Mouse (Mus musculus) thymus, adult 2 months (tissue): ENCODE data around the gene Runx2. TPM values are rescaled to one million over a fixed set of nuclear protein-coding genes. Genes with fewer than 3 reads are reported as not detected.

ENCODE experiments used
- DNase-seq: peaks from one replicate; pipeline ENCODE4 v3.0.0; 2021
- H3K27ac ChIP-seq: fragments of 200-500 bp; 2 replicates; pipeline ENCODE4 v1.5.1; 2012; ENCODE audit warnings: low read length, control low read depth; ENCODE audit not compliant: control insufficient read depth, insufficient read depth
- H3K27me3 ChIP-seq: fragments of 200-500 bp; 2 replicates; pipeline ENCODE4 v1.6.1; 2012; ENCODE audit warnings: mild to moderate bottlenecking, low read length, moderate library complexity, mixed read lengths; ENCODE audit not compliant: control insufficient read depth, insufficient read depth
- H3K36me3 ChIP-seq: fragments of 200-500 bp; 2 replicates; pipeline ENCODE4 v1.6.1; 2012; ENCODE audit warnings: mild to moderate bottlenecking, low read length, moderate library complexity; ENCODE audit not compliant: control insufficient read depth, insufficient read depth
- H3K4me1 ChIP-seq: fragments of 200-500 bp; replicated peaks from 2 replicates; pipeline ENCODE4 v1.6.1; 2012; ENCODE audit warnings: low read length; ENCODE audit not compliant: control insufficient read depth, insufficient read depth
- H3K4me3 ChIP-seq: fragments of 200-500 bp; 2 replicates; pipeline ENCODE4 v1.5.1; 2012; ENCODE audit warnings: mild to moderate bottlenecking, low read length, control low read depth, moderate library complexity; ENCODE audit not compliant: control insufficient read depth, insufficient read depth
- CTCF ChIP-seq: fragments of 200-500 bp; IDR thresholded peaks from 2 replicates; pipeline ENCODE4 v1.5.1; 2012; ENCODE audit warnings: mild to moderate bottlenecking, control low read depth, low read length, moderate library complexity, borderline replicate concordance; ENCODE audit not compliant: control insufficient read depth, poor library complexity, insufficient read depth; ENCODE audit errors: extremely low read depth
- POLR2A ChIP-seq: fragments of 200-500 bp; IDR thresholded peaks from 2 replicates; pipeline ENCODE4 v1.6.1; 2012; ENCODE audit warnings: mild to moderate bottlenecking, low read length, control low read depth, moderate library complexity; ENCODE audit not compliant: control insufficient read depth, poor library complexity, insufficient read depth; ENCODE audit errors: extremely low read depth
- WGBS: fragments of 180-500 bp; shearing (Covaris S2); methylation state at CpG from one replicate; pipeline ENCODE4 v1.1.7; 2018; 5-methylcytosine and 5-hydroxymethylcytosine counted together
- polyA plus RNA-seq: library from polyadenylated mRNA; depleted of rRNA; stranded (reverse); fragments of >200 nt; gene quantifications from 2 replicates; pipeline ENCODE4 v1.2.3, GENCODE M21; 2012

Runx2 gene
- polyA plus RNA-seq, 1 experiment: 6.7 TPM

DNA sequence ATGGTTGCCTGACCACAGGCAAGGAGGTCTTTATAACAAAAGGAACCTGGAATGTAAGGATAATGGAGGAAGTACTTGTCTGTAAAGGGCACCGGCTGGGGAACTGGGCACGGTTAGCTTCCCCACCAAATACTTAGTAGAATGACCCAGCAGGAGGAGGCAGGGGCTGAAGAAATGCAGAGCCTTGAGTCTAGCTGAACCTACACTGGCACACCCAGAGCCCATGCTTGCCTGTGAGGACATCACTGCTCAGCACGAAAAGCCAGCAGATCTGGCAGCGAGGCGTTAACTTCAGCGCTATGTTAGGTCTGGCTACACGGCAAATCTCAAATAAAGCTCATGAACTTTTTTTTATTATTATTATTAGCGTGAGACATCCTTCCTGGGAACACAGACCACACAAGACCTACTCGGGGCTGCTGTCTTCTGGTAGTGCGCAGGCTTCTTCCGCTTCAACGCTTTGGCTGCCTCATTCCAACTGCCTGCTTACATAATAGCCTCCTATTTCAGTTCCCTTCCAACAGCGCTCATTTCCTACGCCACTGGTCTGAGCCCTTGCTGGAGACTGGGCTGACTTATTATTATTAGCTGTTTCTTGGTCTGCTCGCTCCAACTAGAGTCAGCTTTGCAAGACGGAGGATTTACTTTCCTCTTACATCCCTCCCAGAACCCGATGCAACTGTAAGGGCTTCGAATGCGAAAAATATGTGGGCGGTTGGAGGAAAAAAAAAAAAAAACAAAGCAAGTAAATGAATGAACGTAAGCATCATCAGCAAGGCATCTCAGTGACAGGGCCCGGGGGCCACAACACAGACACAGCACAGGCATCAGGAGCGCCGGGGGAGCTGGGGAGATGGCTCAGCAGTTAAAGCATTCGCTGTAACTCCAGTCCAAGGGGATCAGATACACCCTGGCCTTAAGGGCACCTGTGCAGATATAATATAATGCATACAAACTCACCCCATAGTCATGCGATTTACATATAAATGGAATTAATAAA is 200.6 kb downstream of the Runx2 start:
- no peak overlapping the region for H3K27ac ChIP-seq
- DNase-seq: peak; percentile 19
- WGBS: 45% methylated on average over 26 of the region's 26 CpGs
- no peak overlapping the region for H3K4me3 ChIP-seq
- no peaks in the 10 kb centered on the region for H3K36me3 ChIP-seq
- H3K27me3 ChIP-seq: no peaks in the 10 kb centered on the region; the same call in 1 of the 2 replicates
- H3K4me1 ChIP-seq: peaks cover 5% of the 10 kb centered on the region
- TF ChIP-seq POLR2A (no peak), CTCF (no peak)

DNA sequence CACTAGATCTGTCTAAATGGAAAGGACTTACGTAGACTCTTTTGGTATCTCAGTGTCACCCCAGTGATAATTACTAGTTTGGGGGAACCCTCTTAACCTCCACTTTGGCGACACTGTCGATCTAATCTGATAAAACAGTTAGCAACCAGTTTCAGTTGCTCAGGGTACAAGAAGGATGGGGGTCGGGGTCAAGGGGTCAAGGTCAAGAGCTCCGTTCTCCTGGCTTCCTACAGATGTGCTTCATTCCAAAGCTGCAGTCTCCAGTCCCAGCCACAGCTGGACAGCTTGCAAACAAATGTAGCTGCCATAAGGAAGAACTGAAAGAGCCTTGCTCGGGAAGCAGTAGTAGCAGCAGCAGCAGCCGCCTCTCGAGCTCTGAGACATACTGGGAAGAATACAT is 202.0 kb downstream of the Runx2 start:
- DNase-seq: no peak
- TF ChIP-seq POLR2A (no peak), CTCF (no peak)
- no peak overlapping the region for H3K4me3 ChIP-seq
- H3K4me1 ChIP-seq: peaks cover 5% of the 10 kb centered on the region
- no peaks in the 10 kb centered on the region for H3K36me3 ChIP-seq
- H3K27me3 ChIP-seq: no peaks in the 10 kb centered on the region; the same call in 1 of the 2 replicates
- H3K27ac ChIP-seq: no peak overlapping the region
- WGBS: 82% methylated on average over 8 of the region's 8 CpGs

DNA sequence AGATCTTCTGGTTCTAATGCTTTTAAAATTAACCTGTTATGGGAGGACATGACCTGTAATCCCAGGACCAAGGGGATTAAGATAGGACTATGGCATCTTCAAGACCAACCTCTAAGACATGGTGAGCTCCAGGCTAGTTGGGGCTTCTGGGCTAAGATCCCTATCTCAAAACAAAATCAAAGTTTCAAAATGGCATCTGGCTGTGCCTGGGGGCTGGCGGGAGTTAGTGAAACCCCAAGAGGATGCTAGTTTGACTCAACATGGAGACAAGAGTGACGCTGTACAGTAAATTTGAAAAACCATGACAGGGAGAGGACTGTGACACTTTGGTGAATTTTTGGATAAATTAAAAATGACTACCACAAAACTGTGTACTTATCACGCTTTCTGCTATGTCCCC is 202.6 kb downstream of the Runx2 start:
- no peaks in the 10 kb centered on the region for H3K36me3 ChIP-seq
- TF ChIP-seq POLR2A (no peak), CTCF (no peak)
- DNase-seq: no peak
- H3K4me3 ChIP-seq: no peak overlapping the region
- H3K27ac ChIP-seq: no peak overlapping the region
- no peaks in the 10 kb centered on the region; the same call in 1 of the 2 replicates for H3K27me3 ChIP-seq
- H3K4me1 ChIP-seq: peaks cover 8% of the 10 kb centered on the region
- WGBS: 93% methylated on average over 3 of the region's 3 CpGs

DNA sequence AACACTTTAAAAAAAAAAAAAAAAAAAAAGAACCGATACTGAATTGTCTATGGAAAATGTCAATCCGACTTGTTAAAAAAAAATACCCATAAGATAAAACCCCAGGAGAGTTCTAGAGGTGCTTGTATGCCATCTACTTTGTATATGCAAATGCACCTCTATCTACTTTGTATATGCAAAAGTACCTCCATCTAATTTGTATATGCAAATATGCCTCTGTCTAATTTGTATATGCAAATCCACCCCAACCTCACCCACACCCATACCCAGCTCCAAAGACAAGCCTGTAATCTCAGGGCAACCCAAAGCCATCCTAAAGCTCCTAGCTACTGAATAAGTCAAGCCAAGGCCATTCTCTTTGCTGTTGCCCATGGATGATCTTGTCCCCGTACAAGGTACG is 203.1 kb downstream of the Runx2 start:
- TF ChIP-seq POLR2A (no peak), CTCF (no peak)
- no peak for DNase-seq
- H3K27me3 ChIP-seq: no peaks in the 10 kb centered on the region; the same call in 1 of the 2 replicates
- no peaks in the 10 kb centered on the region for H3K36me3 ChIP-seq
- H3K4me1 ChIP-seq: peaks cover 8% of the 10 kb centered on the region
- H3K4me3 ChIP-seq: no peak overlapping the region
- WGBS: 98% methylated on average over 4 of the region's 4 CpGs
- H3K27ac ChIP-seq: no peak overlapping the region

DNA sequence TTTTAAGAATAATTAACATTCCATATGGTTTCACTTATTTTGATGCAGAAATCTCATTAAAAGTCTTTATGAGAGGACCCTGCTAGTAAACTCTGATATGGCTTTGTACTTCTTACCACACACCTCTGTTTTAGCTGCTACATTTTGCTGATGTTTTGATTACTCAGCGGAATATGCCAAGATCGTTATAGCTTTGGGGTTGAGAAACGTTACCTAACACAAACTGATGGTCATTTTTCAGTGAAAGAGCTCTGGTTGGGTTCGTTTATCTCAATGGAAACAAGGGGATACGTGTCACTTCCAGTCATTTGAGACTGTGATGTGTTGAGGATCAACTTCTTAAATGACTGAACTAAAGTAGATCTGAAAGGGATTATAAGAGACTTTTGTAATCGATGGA is 203.8 kb downstream of the Runx2 start:
- TF ChIP-seq POLR2A: no peak
- TF ChIP-seq CTCF: no peak
- WGBS: 90% methylated on average over 6 of the region's 6 CpGs
- Histone ChIP-seq H3K27ac (no peak overlapping the region), H3K4me1 (peaks cover 8% of the 10 kb centered on the region), H3K4me3 (no peak overlapping the region), H3K36me3 (no peaks in the 10 kb centered on the region), H3K27me3 (no peaks in the 10 kb centered on the region; the same call in 1 of the 2 replicates)
- DNase-seq: no peak

DNA sequence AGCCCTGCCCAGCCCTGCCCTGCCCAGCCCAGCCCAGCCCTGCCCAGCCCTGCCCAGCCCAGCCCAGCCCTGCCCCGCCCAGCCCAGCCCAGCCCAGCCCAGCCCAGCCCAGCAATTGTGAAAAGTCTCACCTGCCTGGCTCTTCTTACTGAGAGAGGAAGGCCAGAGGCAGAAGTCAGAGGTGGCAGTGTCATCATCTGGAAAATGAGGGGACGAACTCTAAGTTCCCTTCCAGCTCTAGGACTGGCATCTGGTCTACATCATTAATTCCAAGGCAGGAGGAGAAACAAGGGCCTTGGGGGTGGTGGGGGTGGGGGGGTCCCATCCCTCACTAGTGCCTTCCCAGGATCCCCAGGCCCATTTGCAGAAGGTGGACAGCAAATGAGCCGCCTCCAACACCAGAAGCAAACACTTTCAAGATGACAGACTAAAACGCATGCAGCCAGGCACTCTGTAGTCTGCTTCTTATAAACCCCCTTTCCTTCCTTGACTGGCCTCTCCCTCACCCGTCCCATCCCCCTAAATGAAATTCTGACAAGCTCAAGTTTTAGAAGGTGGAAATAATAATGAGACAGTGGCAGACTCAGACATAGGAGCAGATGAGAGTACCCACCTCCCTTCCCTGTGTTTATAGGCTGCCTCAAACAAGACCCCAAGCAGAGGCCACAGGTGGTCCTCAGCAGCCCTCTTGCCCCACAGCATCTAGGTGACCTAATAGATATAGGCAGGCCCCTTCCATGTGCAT is 204.5 kb downstream of the Runx2 start:
- no peak overlapping the region for H3K4me3 ChIP-seq
- DNase-seq: no peak
- no peaks in the 10 kb centered on the region; the same call in 1 of the 2 replicates for H3K27me3 ChIP-seq
- 88% methylated on average over 5 of the region's 5 CpGs for WGBS
- H3K36me3 ChIP-seq: no peaks in the 10 kb centered on the region
- H3K27ac ChIP-seq: no peak overlapping the region
- TF ChIP-seq CTCF: no peak
- TF ChIP-seq POLR2A: no peak
- H3K4me1 ChIP-seq: peaks cover 5% of the 10 kb centered on the region; the same call in 1 of the 2 replicates
